Mouse (Mus musculus) monocyte, adult 2 months (primary cell): Measurements from ENCODE around the gene Krt39.

Experiments
- DNase-seq, 2 experiments: peaks; one replicate each; pipeline ENCODE4 v3.0.0; 2022; ENCODE audit warnings: low spot score in 2 of 2, low read depth in 1 of 2

Krt39 gene

GRCm38 (mm10) chr11:99521288-99521860, at the start of gene Krt39:
Gene Krt39, minus strand, starts transcription at chr11:99521338.
- DNase-seq: no peak

GRCm38 (mm10) chr11:99566530-99566929, 45.4 kb upstream of the Krt39 start, which contains the start of gene Krtap3-1:
Gene Krtap3-1, minus strand, starts transcription at chr11:99566630.
- DNase-seq: no peak

- DNase-seq: no peak
Observed at GRCm38 (mm10) chr11:99562580-99562979, 41.4 kb upstream of the Krt39 start.

GRCm38 (mm10) chr11:99559366-99559765, 38.2 kb upstream of the Krt39 start, which contains the start of gene Gm11939:
Gene Gm11939, minus strand, starts transcription at chr11:99559466.
- DNase-seq: no peak

- no peak for DNase-seq
Observed at GRCm38 (mm10) chr11:99557976-99558745, 37.0 kb upstream of the Krt39 start.

GRCm38 (mm10) chr11:99556753-99557152, 35.6 kb upstream of the Krt39 start, which contains the start of gene Krtap3-2:
Gene Krtap3-2, minus strand, starts transcription at chr11:99556853.
- DNase-seq: no peak

- no peak for DNase-seq
Observed at GRCm38 (mm10) chr11:99556195-99556594, 35.1 kb upstream of the Krt39 start.

GRCm38 (mm10) chr11:99550765-99551164, 29.6 kb upstream of the Krt39 start, which contains the start of gene Krtap3-3:
Gene Krtap3-3, minus strand, starts transcription at chr11:99550865.
- DNase-seq: no peak

- no peak for DNase-seq
Observed at GRCm38 (mm10) chr11:99547892-99548291, 26.8 kb upstream of the Krt39 start.

- DNase-seq: no peak
Observed at GRCm38 (mm10) chr11:99539721-99540120, 18.6 kb upstream of the Krt39 start.

GRCm38 (mm10) chr11:99514098-99514497, 7.0 kb downstream of the Krt39 start:
- DNase-seq: no peak

- no peak for DNase-seq
Observed at GRCm38 (mm10) chr11:99500095-99500805, 20.9 kb downstream of the Krt39 start.

- DNase-seq: no peak
Observed at GRCm38 (mm10) chr11:99496460-99496859, 24.7 kb downstream of the Krt39 start.

GRCm38 (mm10) chr11:99494741-99495140, 26.4 kb downstream of the Krt39 start:
- DNase-seq: no peak

GRCm38 (mm10) chr11:99493574-99493850, 27.6 kb downstream of the Krt39 start:
- DNase-seq: no peak

- no peak for DNase-seq
Observed at GRCm38 (mm10) chr11:99492733-99493573, 28.2 kb downstream of the Krt39 start, which contains the start of gene Krt23. Gene Krt23, minus strand, starts transcription at chr11:99493137.

GRCm38 (mm10) chr11:99491040-99491439, 30.1 kb downstream of the Krt39 start:
- DNase-seq: no peak

- DNase-seq: no peak
Observed at GRCm38 (mm10) chr11:99490624-99491023, 30.5 kb downstream of the Krt39 start.

- DNase-seq: no peak
Observed at GRCm38 (mm10) chr11:99489233-99489632, 31.9 kb downstream of the Krt39 start.

- no peak for DNase-seq
Observed at GRCm38 (mm10) chr11:99474981-99475380, 46.2 kb downstream of the Krt39 start.

- DNase-seq: no peak
Observed at GRCm38 (mm10) chr11:99473433-99473832, 47.7 kb downstream of the Krt39 start.
